Mouse (Mus musculus) cerebellum, postnatal 14 days (tissue): ENCODE data around the gene Olfr441.
"Not testable (repeated sequence)": the region's sequence is repeated elsewhere in the genome, so short reads cannot be mapped to it uniquely, and the experiment has no call there.

Experiments used
- DNase-seq, 2 experiments: peaks; one replicate each; pipeline ENCODE4 v3.0.0; 2021; ENCODE audit warnings: mixed read lengths in 2 of 2

Gene Olfr441

DNA sequence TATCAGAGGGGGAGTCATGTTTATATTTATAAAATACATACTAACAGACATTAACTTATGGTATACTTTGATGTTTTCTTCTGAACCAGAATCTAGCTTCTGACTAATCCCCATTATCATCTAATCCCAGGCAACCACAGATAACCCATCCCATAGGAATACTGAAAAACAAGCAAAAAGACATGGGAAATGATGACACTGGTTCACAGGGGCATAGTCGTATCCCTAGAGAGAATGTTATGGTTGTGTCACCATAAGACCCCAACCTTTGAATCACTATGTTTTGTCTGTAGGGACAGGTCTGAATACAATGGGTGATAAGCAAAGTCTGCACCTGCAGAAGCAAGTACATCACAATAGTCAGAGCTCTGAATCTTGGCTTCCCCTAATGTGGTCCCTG lies at the start of gene Olfr441:
Olfr441 (plus strand) TSS at position 301 of the 400 bp plus-strand sequence.
- not testable (repeated sequence) for DNase-seq

GRCm38 (mm10) chr6:43078750-43079149 lies 27.4 kb upstream of the Olfr441 start:
- peak; percentile 20 to 40 for DNase-seq

DNA sequence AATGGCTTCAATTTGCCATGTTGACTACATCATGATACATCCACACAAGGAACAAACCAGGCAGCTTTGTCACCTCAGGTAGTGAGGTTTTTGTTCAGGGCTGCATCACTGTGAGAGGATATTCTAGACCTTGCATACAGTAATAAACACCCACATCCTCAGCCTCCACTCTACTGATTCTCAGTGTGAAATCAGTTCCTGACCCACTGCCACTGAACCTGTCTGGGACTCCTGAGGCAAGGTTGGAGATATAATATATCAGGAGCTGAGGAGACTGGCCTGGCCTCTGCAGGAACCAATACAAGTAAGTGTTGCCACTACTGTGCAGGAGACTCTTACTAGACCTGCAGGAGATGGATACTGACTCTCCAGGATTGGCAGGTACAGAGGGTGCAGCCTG lies 24.8 kb upstream of the Olfr441 start:
- not testable (repeated sequence) for DNase-seq

DNA sequence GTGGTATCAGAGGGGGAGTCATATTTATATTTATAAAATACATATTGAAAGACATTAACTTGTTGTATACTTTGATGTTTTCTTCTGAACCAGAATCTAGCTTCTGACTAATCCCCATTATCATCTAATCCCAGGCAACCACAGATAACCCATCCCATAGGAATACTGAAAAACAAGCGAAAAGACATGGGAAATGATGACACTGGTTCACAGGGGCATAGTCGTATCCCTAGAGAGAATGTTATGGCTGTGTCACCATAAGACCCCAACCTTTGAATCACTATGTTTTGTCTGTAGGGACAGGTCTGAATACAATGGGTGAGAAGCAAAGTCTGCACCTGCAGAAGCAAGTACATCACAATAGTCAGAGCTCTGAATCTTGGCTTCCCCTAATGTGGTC lies 40.1 kb downstream of the Olfr441 start, which contains the start of gene Olfr237-ps1:
Olfr237-ps1 (plus strand) TSS at position 301 of the 400 bp plus-strand sequence.
- not testable (repeated sequence) for DNase-seq

- peak; percentile 49 to 80 for DNase-seq
Observed at GRCm38 (mm10) chr6:43159502-43159901, 53.3 kb downstream of the Olfr441 start.

DNA sequence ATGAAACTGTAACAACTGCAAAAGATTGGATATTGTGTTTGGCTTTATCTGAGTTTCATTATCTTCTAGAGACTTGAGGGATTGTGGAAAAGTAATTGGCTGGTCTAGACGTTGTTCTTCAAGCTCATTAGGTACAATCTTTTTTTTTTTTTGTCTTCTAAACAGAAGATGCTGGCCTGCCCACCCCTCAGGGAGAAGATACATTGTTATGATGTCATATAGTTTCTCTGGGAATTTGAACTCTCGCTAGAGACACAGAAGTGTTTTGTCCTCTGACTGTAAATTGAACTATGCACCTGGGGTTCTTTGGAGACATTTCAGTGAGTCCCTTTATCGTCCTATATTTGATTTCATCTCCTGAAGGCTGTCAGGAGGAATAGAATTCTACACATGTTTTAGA lies 56.8 kb downstream of the Olfr441 start, which contains the start of gene Olfr437:
Olfr437 (plus strand) TSS at position 301 of the 400 bp plus-strand sequence.
- no peak for DNase-seq

DNA sequence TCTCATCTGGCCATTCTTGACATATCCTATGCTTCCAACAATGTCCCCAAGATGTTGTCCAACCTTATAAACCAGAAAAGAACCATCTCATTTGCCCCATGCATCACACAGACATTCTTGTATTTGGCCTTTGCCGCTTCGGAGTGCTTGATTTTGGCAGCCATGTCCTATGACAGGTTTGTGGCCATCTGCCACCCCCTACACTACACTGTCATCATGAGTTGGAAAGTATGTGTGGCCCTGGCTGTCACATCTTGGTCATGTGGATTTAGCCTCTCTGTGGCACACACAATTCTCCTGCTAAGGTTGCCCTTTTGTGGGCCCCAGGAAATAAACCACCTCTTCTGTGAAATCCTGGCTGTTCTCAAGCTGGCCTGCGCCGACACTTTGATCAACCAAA lies 61.1 kb downstream of the Olfr441 start:
- DNase-seq: peak; percentile 69 to 80
